Mouse (Mus musculus) limb, embryonic 11.5 days (tissue): Measurements from ENCODE around the gene Ankrd44. TPM values are rescaled to one million over a fixed set of nuclear protein-coding genes. Genes with fewer than 3 reads are reported as not detected.

ENCODE experiments used
- ATAC-seq: fragments of 200-750 bp; cut with Nextera tagmentation; 2 replicates; pipeline ENCODE4 v1.8.0; 2017; ENCODE audit warnings: low read depth; ENCODE audit not compliant: insufficient number of reproducible peaks, low FRiP score, low TSS enrichment
- DNase-seq: peaks from one replicate; pipeline ENCODE4 v3.0.0-alpha.2; 2015; ENCODE audit warnings: low spot score
- H3K27ac ChIP-seq: fragments of 300-500 bp; sonication (generic); replicated peaks from 2 replicates; pipeline ENCODE4 v1.5.1; 2014; ENCODE audit warnings: low read depth, mild to moderate bottlenecking, low read length
- H3K27me3 ChIP-seq: fragments of 300-500 bp; sonication (generic); 2 replicates; pipeline ENCODE4 v1.6.1; 2014; ENCODE audit warnings: mild to moderate bottlenecking, low read length, mixed read lengths; ENCODE audit not compliant: control insufficient read depth, insufficient read depth
- H3K36me3 ChIP-seq: fragments of 300-500 bp; sonication (generic); 2 replicates; pipeline ENCODE4 v1.6.1; 2014; ENCODE audit warnings: mild to moderate bottlenecking, low read length, moderate library complexity, mixed read lengths; ENCODE audit not compliant: control insufficient read depth, insufficient read depth
- H3K4me1 ChIP-seq: fragments of 300-500 bp; sonication (generic); 2 replicates; pipeline ENCODE4 v1.6.1; 2014; ENCODE audit warnings: low read length, mixed read lengths; ENCODE audit not compliant: control insufficient read depth, insufficient read depth
- H3K4me2 ChIP-seq: fragments of 300-500 bp; sonication (generic); 2 replicates; pipeline ENCODE4 v1.6.1; 2014; ENCODE audit warnings: low read depth, mild to moderate bottlenecking, moderate library complexity; ENCODE audit not compliant: severe bottlenecking
- H3K4me3 ChIP-seq: fragments of 300-500 bp; sonication (generic); 2 replicates; pipeline ENCODE4 v1.5.1; 2014; ENCODE audit warnings: low read depth, low read length
- H3K9ac ChIP-seq: fragments of 300-500 bp; sonication (generic); 2 replicates; pipeline ENCODE4 v1.6.1; 2014; ENCODE audit warnings: mild to moderate bottlenecking, low read length
- H3K9me3 ChIP-seq: fragments of 300-500 bp; sonication (generic); 2 replicates; pipeline ENCODE4 v1.6.1; 2016; ENCODE audit warnings: low read length; ENCODE audit not compliant: control insufficient read depth
- WGBS: fragments of 180-500 bp; shearing (Covaris S2); extraction: QIAGEN DNeasy Blood & Tissue Kit; methylation state at CpG from one replicate; pipeline ENCODE4 v1.1.7; 2014; 5-methylcytosine and 5-hydroxymethylcytosine counted together
- polyA plus RNA-seq: library from polyadenylated mRNA; unstranded; fragments of >200 nt; fragmentation: Nextera tagmentation; extraction: Ambion mirVana; gene quantifications from 2 replicates; pipeline ENCODE4 v1.2.1, GENCODE M21; 2014

Gene Ankrd44
- polyA plus RNA-seq, 1 experiment from 2014 or later: 23.5 TPM

GRCm38 (mm10) chr1:54691824-54692223 lies 234.4 kb downstream of the Ankrd44 start:
- H3K36me3 ChIP-seq: no peaks in the 10 kb centered on the region
- H3K4me2 ChIP-seq: no peak overlapping the region
- H3K9me3 ChIP-seq: no peaks in the 10 kb centered on the region
- no peak for DNase-seq
- no peak overlapping the region for H3K27ac ChIP-seq
- H3K4me3 ChIP-seq: no peak overlapping the region
- no peak for ATAC-seq
- no peaks in the 10 kb centered on the region for H3K27me3 ChIP-seq
- no peak overlapping the region for H3K9ac ChIP-seq
- no peaks in the 10 kb centered on the region for H3K4me1 ChIP-seq

GRCm38 (mm10) chr1:54690291-54690965 lies 235.8 kb downstream of the Ankrd44 start:
- Histone ChIP-seq H3K4me1 (no peaks in the 10 kb centered on the region), H3K36me3 (no peaks in the 10 kb centered on the region), H3K4me2 (no peak overlapping the region), H3K27me3 (no peaks in the 10 kb centered on the region), H3K9me3 (no peaks in the 10 kb centered on the region; the same call in 1 of the 2 replicates), H3K9ac (no peak overlapping the region), H3K27ac (no peak overlapping the region), H3K4me3 (no peak overlapping the region)
- WGBS: 78% methylated on average over 13 of the region's 13 CpGs
- no peak for DNase-seq
- no peak for ATAC-seq

- Histone ChIP-seq H3K27me3 (no peaks in the 10 kb centered on the region), H3K9ac (no peak overlapping the region), H3K9me3 (no peaks in the 10 kb centered on the region; the same call in 1 of the 2 replicates), H3K4me2 (no peak overlapping the region), H3K27ac (no peak overlapping the region), H3K4me1 (no peaks in the 10 kb centered on the region), H3K4me3 (no peak overlapping the region), H3K36me3 (no peaks in the 10 kb centered on the region)
- no peak for DNase-seq
- no peak for ATAC-seq
- 88% methylated on average over 3 of the region's 3 CpGs for WGBS
Observed at GRCm38 (mm10) chr1:54688441-54688840, 237.7 kb downstream of the Ankrd44 start.

GRCm38 (mm10) chr1:54684316-54684715 lies 241.9 kb downstream of the Ankrd44 start:
- Histone ChIP-seq H3K36me3 (no peaks in the 10 kb centered on the region), H3K27me3 (no peaks in the 10 kb centered on the region), H3K4me2 (no peak overlapping the region), H3K4me3 (no peak overlapping the region), H3K9me3 (no peaks in the 10 kb centered on the region; the same call in 1 of the 2 replicates), H3K9ac (no peak overlapping the region), H3K27ac (0 out of 2 replicates have a peak overlapping the region, but pooled peaks have one; percentile 12), H3K4me1 (no peaks in the 10 kb centered on the region)
- 73% methylated on average over 4 of the region's 4 CpGs for WGBS
- DNase-seq: no peak
- no peak for ATAC-seq

GRCm38 (mm10) chr1:54679556-54679955 lies 246.6 kb downstream of the Ankrd44 start:
- H3K9ac ChIP-seq: no peak overlapping the region
- DNase-seq: no peak
- no peak overlapping the region for H3K27ac ChIP-seq
- no peak overlapping the region for H3K4me3 ChIP-seq
- ATAC-seq: no peak
- 70% methylated on average over 1 of the region's 1 CpGs for WGBS
- no peaks in the 10 kb centered on the region for H3K27me3 ChIP-seq
- no peaks in the 10 kb centered on the region for H3K4me1 ChIP-seq
- no peak overlapping the region for H3K4me2 ChIP-seq
- H3K36me3 ChIP-seq: no peaks in the 10 kb centered on the region
- no peaks in the 10 kb centered on the region for H3K9me3 ChIP-seq

GRCm38 (mm10) chr1:54678037-54678436 lies 248.2 kb downstream of the Ankrd44 start:
- no peaks in the 10 kb centered on the region for H3K9me3 ChIP-seq
- DNase-seq (no peak), ATAC-seq (no peak)
- H3K9ac ChIP-seq: no peak overlapping the region
- H3K36me3 ChIP-seq: no peaks in the 10 kb centered on the region
- H3K27ac ChIP-seq: no peak overlapping the region
- WGBS: 58% methylated on average over 1 of the region's 1 CpGs
- no peaks in the 10 kb centered on the region for H3K4me1 ChIP-seq
- no peaks in the 10 kb centered on the region for H3K27me3 ChIP-seq
- no peak overlapping the region for H3K4me2 ChIP-seq
- no peak overlapping the region for H3K4me3 ChIP-seq

GRCm38 (mm10) chr1:54675478-54675877 lies 250.7 kb downstream of the Ankrd44 start:
- Histone ChIP-seq H3K36me3 (no peaks in the 10 kb centered on the region), H3K9ac (no peak overlapping the region), H3K4me3 (no peak overlapping the region), H3K4me2 (no peak overlapping the region), H3K27ac (no peak overlapping the region), H3K4me1 (no peaks in the 10 kb centered on the region), H3K9me3 (no peaks in the 10 kb centered on the region), H3K27me3 (no peaks in the 10 kb centered on the region)
- DNase-seq (no peak), ATAC-seq (no peak)
- 83% methylated on average over 5 of the region's 5 CpGs for WGBS

GRCm38 (mm10) chr1:54667991-54668390 lies 258.2 kb downstream of the Ankrd44 start:
- H3K27me3 ChIP-seq: no peaks in the 10 kb centered on the region
- no peak overlapping the region for H3K4me3 ChIP-seq
- H3K27ac ChIP-seq: no peak overlapping the region
- 79% methylated on average over 2 of the region's 2 CpGs for WGBS
- DNase-seq (no peak), ATAC-seq (no peak)
- H3K4me2 ChIP-seq: no peak overlapping the region
- H3K36me3 ChIP-seq: no peaks in the 10 kb centered on the region
- H3K4me1 ChIP-seq: no peaks in the 10 kb centered on the region
- H3K9me3 ChIP-seq: no peaks in the 10 kb centered on the region
- no peak overlapping the region for H3K9ac ChIP-seq
